Mouse (Mus musculus): ENCODE measurements around the gene Hist1h2bf.
"Not testable (repeated sequence)": the region's sequence is repeated elsewhere in the genome, so short reads cannot be mapped to it uniquely, and the experiment has no call there.

Hist1h2bf gene

GRCm38 (mm10) chr13:23542225-23542980 lies 31.6 kb downstream of the Hist1h2bf start:
- DNase-seq = not testable (repeated sequence)

DNA sequence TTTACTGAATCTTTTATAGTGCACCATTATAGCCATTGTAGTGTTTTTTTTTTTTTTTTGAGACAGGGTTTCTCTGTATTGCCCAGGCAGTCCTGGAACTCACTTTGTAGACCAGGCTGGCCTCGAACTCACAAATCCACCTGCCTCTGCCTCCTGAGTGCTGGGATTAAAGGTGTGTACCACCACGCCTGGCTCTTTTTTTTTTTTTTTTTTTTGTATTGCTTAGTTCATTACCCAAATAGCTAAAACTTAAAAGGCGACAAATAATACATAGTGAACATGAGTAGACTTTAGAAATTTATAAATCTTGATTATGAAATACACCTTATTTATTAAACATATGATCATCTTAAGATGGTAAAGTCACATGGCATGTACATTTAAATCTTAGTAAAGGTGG lies 32.5 kb downstream of the Hist1h2bf start:
- DNase-seq = no peak

DNA sequence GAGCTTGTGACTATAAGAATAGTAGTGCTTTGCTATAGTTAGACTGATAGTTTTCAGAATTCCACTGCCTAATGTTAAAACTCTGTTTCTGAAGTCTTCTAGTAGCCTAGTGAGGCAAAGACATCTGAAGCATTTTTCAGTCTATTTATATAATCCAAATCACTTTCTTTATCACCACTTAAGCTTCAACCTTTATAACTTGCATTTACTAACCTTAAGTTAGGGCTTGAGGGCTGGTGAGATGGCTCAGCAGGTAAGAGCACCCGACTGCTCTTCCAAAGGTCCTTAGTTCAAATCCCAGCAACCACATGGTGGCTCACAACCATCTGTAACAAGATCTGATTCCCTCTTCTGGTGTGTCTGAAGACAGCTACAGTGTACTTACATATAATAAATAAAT lies 34.2 kb downstream of the Hist1h2bf start:
- DNase-seq = not testable (repeated sequence)

DNA sequence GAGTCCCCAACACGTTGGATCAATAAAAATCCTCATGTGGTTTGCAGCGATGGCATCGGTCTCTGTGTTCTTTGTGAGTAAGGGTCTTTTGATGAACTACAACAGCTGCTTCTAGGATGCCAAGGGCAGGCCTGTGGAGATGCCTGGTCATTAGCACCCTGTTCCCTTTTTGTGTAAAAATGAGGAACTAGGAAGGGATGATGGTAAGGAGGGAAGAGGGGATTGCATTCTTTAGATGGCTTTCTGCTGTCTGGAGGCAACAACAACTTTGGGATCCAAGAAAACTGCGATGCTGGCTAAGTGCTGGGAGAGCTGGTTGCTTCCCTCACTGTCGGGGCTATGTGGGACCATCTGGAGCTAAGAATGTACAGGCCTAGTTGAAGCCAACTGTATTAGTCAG lies 35.7 kb downstream of the Hist1h2bf start:
- DNase-seq = no peak

DNA sequence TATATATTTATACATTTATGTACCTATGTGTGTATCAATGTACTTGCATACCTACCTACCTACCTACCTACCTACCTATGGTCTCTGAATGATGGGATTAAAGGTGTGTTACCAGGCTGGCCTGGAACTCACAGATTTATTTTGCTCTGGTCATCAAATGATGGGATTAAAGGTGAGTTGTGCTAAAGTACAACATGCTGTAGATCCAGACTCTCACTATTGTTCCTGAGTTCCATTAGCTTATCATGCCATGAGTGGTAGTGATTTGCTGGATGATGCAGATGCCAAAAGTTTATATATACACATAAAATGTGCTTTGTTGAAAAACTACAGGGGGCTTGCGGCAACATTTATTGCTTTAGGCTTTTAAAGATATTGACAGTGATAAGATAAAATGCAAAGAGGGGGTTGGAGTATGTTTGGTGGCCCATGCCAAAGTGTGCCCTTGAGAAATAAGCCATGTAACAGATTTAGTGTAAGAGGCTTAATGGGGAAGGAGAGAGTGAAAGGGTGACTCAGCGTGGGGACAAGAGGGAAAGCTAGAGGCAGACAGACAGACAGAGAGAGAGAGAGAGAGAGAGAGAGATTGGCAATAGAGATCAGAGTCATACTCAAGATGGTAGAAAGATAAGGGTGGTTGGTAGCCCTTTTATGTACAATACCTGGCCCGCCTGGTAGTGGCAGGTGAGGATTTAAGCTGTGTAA lies 36.8 kb downstream of the Hist1h2bf start:
- no peak for DNase-seq

- no peak for DNase-seq
Observed at GRCm38 (mm10) chr13:23536076-23536822, 37.7 kb downstream of the Hist1h2bf start.

- peak; percentile 90 to 91 for DNase-seq
Observed at GRCm38 (mm10) chr13:23535137-23536075, 38.6 kb downstream of the Hist1h2bf start, which contains the start of gene Hist1h3g. Gene Hist1h3g (plus strand): TSS chr13:23535422.

GRCm38 (mm10) chr13:23534368-23535131 lies 39.4 kb downstream of the Hist1h2bf start:
- peak in 1 of 2 experiments; percentile 38 for DNase-seq

- DNase-seq = peak; percentile 73 to 83
Observed at GRCm38 (mm10) chr13:23533560-23534367, 40.2 kb downstream of the Hist1h2bf start, which contains the start of gene Hist1h2af. Gene Hist1h2af (plus strand): TSS chr13:23533906.

DNA sequence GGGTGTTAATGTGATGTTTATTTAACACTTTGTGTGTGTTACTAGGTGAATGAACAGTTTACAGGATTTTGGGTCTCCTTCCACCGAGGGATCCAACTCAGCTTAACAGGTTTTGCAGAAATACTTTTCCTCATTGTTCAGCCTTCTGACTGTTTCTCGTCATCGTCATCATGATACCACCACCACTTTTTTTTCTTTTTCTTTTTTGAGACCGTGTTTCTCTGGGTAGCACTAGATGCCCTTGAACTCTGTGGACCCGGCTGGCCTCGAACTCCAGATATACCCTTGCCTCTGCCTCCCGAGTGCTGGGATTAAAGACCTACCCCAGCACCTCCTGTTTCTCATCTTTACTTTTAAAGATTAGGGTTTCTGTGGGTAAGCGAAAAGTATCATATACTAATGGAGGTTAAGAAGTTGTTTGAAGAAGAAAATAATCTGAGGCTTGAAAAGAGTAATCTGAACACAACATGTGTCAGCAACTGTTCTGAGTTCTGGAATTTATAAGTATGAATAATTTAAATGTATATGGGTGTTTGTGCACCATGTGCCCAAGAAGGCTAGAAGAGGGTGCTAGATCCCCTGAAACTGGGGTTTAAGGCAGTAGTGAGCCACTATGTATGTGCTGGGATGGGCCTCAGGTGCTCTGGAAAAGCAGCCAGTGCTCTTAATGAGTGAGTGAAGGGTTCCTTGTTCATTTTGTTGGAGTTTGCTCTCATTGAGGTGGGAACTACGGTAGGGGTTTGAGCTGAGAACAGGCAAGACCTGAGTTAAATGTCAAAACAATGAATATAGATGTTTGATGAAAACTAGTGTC lies 41.5 kb downstream of the Hist1h2bf start:
- DNase-seq = no peak

DNA sequence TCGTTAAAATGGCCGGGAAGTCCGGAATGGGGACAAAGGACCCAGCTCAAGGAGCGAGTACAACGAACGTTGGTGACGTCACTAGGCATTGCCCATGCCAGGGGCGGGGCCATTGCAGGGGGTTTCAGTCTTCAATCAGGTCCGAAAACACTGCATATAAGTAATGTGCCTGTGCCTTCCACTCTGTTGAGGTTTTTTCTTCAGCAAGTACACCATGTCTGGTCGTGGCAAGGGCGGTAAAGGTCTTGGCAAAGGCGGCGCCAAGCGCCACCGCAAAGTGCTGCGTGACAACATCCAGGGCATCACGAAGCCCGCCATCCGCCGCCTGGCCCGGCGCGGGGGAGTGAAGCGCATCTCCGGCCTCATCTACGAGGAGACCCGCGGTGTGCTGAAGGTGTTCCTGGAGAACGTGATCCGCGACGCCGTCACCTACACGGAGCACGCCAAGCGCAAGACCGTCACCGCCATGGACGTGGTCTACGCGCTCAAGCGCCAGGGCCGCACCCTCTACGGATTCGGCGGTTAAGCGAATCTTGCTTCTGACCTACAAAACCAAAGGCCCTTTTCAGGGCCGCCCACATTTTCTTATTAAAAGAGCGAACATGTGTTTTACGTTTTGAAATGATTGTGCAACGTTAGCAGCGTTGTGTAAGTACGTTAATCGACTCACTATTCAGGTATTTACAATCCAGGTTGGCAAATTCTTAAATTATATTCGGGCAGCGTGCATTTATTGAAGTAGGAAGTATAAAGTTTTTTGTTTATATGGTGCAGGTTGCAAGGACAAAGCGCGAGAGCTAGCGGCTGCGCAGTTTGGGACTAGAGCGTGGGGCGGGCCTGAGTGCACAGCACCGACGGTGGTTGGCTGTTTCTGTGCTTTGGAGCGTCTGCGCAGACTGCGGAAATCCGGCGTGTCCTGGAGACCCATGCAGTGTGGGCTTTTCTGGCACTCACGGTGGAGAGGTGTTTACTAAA lies 42.8 kb downstream of the Hist1h2bf start, which contains the start of gene Hist1h4h:
Gene Hist1h4h (plus strand): TSS at position 150 of the 975 bp plus-strand sequence.
- peak; percentile 95 to 97 for DNase-seq

DNA sequence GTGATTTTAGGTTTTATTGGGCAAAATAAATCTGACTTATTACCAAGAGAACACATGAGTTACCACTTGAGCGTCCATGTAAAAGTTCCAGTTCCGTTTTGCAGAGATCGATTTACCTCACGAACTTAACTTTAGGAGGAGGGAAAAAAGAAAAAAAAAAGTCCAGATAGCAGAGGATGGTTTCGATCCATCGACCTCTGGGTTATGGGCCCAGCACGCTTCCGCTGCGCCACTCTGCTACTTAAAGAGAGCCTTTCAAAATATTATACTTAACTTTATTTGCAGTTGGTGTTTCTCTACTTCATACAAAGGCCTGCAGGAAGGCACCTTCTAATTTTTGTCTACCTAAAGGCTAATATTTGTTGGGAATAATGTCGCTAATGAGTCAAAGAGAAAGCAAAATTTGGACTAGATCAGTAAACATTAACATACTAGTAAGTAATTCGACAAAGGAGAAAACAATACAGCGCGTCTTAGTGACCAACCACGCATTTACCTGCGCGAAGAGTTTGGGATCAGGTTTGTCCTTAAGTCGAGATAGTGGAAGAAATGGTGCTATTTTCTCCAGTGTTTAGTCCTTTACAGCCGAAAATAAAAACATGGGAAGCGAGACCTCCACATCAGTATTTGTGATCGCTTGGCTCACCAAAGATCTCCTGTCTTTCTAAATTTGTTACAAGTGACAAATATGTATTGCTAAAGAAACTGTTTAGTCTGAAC lies 43.7 kb downstream of the Hist1h2bf start:
- DNase-seq = peak; percentile 62 to 77

GRCm38 (mm10) chr13:23529480-23530165 lies 44.4 kb downstream of the Hist1h2bf start:
- no peak for DNase-seq

- no peak for DNase-seq
Observed at GRCm38 (mm10) chr13:23529005-23529404, 45.0 kb downstream of the Hist1h2bf start.

- DNase-seq = peak; percentile 92 to 93
Observed at GRCm38 (mm10) chr13:23526312-23526711, 47.7 kb downstream of the Hist1h2bf start.

DNA sequence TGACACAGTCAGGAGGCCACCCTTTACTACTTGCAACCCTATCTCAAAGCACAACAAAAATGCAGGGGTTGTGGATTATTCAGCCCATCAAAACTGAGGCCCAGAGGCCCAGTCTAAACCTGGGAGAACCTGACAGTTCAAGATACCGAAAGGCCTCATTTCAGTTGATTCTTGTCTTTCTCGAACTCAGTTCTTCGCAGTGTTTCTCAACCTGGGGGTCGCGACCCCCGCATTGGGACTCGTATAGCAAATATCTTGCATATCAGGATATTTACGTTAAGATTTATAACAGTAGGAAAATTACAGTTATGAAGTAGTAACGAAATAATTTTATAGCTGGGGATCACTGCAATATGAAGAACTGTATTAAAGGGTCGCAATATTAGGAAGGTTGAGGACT lies 48.1 kb downstream of the Hist1h2bf start:
- DNase-seq = peak; percentile 48 to 56

- peak; percentile 83 to 84 for DNase-seq
Observed at GRCm38 (mm10) chr13:23524654-23525053, 49.3 kb downstream of the Hist1h2bf start.

Data from kidney, postnatal 4 days (tissue).